Mouse (Mus musculus): ENCODE data around the gene Selenbp2.
"Not testable (repeated sequence)": the region's sequence is repeated elsewhere in the genome, so short reads cannot be mapped to it uniquely, and the experiment has no call there.

Gene Selenbp2

DNA sequence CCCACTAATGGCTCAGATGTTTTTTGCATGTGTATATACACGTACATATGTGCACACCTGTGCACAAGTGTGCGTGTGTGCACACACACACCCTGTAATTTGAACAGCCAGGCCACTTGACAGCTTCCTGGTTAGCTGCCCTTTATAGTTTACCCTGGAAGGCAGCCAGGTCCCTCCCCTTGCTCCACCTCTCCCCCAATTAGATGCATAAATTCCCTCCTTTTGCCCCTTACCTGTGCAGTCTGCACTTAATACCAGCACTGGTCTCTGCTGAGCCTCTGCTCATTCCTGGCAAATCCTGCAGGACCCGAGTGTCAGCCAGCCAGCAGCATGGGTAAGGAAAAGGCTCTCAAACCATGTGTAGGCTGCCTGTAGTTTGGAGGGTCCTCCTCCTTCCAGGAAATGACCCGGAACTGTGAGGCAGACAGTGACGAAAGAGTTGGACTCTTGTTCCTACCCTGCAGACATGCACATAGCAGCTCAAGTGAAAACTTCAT is at the start of gene Selenbp2:
Gene Selenbp2, plus strand, starts transcription at position 228 of the 497 bp plus-strand sequence.
- no peak for DNase-seq (ENCODE audit: low spot score in 2 of 2)

GRCm38 (mm10) chr3:94648755-94649590 is 44.4 kb upstream of the Selenbp2 start:
- no peak for DNase-seq (ENCODE audit: low spot score in 2 of 2)

GRCm38 (mm10) chr3:94650409-94650808 is 42.9 kb upstream of the Selenbp2 start:
- no peak for DNase-seq (ENCODE audit: low spot score in 2 of 2)

GRCm38 (mm10) chr3:94653967-94654366 is 39.4 kb upstream of the Selenbp2 start:
- not testable (repeated sequence) for DNase-seq (ENCODE audit: low spot score in 2 of 2)

DNA sequence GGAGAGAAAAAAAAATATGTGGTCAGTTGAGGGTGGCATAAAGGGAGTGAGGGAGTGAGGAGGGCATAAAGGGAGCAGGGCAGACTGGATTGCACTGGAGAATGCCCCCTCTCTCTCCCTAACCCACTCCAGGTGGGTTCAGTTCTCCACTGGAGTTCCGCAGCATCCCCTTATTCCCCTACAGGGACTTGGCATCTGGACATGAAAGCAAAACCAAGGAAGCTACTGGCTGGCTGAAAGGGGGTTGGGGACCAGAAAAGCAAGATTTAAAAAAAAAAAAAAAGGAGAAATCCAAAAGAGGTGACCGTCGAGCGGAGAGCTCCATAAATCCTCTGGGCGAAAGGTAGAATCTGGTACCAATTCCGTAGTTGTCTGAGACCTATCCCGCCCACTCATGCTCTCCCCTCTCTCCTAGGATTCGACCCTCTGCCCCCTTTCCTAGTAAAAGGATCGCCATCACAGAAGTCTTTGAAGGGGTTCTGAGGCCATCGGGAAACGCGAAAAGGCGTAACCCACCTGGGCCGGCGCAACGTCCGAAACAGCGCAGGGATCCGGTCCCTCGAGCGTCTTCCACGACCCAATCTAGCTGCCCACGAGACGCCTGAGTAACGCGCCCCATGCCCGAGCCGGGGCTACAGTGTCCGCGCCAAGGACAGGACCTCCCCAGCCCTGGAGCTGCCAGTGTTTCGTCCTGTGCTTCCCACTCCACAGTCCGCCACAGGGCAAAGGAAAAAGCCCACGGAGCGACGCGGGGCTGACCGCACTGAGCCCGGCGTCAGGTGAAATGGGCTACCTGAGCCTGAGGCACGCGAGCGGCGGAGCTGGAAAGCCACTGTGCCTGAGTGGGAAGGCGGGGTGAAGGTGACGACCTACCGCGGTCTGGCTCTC is 35.3 kb upstream of the Selenbp2 start:
- DNase-seq (ENCODE audit: low spot score in 2 of 2), result not testable (repeated sequence)

DNA sequence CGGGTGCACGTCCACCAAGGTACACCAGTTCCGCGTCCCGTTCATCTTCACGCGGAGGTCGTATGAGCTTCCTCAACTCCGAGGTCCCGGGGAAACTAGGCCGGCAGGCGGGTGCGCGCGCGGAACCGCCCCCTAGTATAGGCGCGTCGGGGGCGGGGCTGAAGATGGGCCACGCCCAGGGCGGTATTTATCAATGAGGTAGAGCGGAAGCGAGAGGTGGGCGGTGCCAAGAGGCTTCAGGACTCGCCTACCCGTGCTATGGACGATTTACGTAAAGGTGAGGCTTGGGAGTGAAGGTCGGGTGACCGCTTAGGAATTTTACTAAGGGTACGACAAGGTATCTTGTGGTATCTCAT is 34.6 kb upstream of the Selenbp2 start, which contains the start of gene Tuft1:
Gene Tuft1, minus strand, starts transcription at position 133 of the 356 bp plus-strand sequence.
- peak; percentile 36 to 43 for DNase-seq (ENCODE audit: low spot score in 2 of 2)

- DNase-seq (ENCODE audit: low spot score in 2 of 2), result not testable (repeated sequence)
These were observed 34.1 kb upstream of the Selenbp2 start for GRCm38 (mm10) chr3:94659142-94659748.

DNA sequence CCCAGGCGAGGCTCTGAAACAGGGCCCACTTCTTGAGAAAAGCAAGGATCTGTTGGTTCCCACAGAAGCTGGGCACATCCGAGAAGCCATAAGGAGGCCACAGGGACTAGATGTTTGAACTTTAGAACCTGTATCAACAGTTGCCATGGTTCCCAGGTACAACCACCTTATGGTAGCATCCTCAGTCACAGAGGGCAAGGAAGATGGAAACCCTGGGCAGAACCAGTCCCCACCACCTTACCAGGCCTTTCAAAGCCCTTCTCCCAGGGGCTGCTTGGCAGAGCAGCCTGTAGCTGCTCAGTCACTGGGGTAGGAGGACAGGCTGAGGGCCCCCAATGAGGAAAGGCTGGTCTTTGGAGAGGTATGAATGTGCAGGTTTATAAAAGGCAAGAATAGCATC is 32.5 kb upstream of the Selenbp2 start:
- DNase-seq (ENCODE audit: low spot score in 2 of 2), result not testable (repeated sequence)

- not testable (repeated sequence) for DNase-seq (ENCODE audit: low spot score in 2 of 2)
These were observed 28.1 kb upstream of the Selenbp2 start for GRCm38 (mm10) chr3:94665060-94665802.

DNA sequence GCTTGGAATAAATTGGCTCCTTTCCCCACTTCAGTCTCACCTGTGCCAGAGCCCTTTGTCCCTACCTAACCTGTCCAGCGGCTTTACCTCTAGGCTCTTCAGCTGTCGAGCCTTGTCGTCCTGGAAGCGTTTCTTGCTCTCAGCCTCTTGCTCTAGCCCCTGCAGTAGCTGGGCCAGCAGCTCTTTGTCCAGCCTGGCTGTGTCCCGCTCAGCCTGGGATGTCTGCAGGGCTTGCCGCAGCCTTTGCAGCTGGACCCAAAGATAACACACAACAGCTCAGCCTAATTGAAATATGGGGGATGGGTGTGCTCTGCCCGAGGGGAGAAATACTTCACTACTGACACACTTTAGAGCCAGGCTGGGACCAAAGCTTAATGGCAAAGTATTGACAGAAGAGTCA is 27.5 kb upstream of the Selenbp2 start:
- DNase-seq (ENCODE audit: low spot score in 2 of 2), result not testable (repeated sequence)

DNA sequence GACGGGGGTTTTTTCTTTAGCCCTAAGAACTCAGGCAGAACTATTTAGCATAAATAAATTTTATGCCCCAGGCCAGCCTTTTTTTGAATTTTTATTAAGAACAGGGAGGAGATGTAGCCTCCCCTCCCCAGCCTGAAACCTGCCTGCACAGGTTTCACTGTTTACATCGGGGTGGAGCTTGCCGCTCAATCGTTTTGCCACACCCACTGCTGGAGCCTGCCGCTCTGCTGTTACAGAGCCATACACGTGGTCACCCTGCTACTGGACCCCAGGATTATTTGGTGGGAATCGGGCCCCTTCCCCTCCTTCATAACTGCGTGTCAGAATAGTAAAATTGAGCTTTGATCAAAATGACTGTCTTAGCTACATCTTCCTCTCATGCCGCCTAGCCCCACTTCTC is 18.3 kb upstream of the Selenbp2 start:
- DNase-seq (ENCODE audit: low spot score in 2 of 2), result not testable (repeated sequence)

DNA sequence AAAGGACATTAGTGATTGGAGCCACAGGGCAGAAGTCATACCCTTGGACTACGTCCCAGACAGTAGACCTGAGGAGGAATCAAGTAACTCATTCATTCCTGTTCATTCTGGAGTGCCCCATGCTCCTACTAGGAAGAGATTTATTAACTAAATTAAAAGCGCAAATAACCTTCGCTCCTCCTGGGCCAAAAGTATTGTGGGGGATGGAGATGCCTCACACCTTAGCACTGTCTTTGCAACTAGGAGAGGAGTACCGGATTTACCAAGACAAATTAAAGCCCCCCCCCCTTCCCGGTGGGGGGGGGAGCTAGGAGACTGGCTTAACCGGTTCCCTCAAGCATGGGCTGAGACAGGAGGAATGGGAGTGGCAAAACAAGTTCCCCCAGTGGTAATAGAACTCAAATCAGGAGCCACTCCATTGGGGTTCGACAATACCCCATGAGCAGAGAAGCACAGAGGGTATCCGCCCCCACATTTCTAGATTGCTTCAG is 14.0 kb upstream of the Selenbp2 start:
- no peak for DNase-seq (ENCODE audit: low spot score in 2 of 2)

GRCm38 (mm10) chr3:94680032-94680431 is 13.3 kb upstream of the Selenbp2 start:
- not testable (repeated sequence) for DNase-seq (ENCODE audit: low spot score in 2 of 2)

DNA sequence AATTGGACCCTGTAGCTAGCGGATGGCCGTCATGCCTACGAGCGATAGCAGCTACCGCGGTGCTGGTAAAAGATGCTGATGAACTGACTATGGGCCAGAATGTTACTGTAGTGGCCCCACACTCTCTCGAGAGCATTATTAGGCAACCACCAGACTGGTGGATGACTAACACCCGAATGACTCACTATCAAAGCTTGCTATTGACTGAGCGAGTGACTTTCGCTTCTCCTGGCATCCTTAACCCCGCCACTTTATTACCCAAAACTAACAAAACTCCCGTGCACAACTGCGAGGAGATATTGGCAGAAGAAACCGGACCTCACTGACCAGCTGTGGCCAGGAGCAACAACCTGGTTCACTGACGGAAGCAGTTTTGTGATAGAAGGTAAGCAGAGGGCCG is 12.6 kb upstream of the Selenbp2 start:
- no peak for DNase-seq (ENCODE audit: low spot score in 2 of 2)

- DNase-seq (ENCODE audit: low spot score in 2 of 2), result no peak
These were observed 9.7 kb upstream of the Selenbp2 start for GRCm38 (mm10) chr3:94683646-94684045.

DNA sequence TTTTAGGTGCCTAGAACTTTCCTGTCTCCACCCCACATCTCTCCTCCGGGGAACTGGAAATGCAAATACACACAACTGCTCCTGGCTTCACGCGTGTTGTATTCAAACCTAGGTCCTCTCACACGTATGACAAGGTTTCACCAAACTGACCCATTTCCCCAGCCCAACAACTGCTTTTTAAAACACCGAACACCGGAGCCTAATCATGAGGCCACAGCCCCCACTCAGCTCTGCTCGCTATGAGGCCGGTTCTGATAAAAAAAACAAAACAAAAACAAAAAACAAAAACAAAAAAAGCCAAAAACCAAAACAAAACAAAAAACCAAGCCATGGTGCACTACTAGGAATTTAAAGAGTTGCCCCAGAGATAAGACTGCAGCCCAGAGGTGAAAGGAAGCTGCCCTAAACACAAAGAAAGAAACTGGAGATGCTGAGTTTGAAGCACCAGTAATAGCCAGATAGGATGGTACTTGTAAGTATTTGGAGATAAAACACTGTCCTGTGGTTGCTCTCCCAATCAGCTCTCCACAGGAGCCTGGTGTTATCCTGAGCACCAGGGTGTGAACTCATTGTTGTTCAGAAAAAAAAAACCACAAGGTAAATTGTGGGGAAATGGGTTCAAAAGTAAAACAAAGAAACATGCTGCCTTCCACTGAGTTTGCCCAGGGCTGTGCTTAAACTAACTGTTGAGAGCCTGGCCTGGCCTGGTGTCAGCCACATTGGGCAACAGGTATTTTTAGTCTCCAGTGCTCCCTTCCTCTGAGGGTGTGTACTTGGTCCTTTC is 7.2 kb upstream of the Selenbp2 start:
- not testable (repeated sequence) for DNase-seq (ENCODE audit: low spot score in 2 of 2)

DNA sequence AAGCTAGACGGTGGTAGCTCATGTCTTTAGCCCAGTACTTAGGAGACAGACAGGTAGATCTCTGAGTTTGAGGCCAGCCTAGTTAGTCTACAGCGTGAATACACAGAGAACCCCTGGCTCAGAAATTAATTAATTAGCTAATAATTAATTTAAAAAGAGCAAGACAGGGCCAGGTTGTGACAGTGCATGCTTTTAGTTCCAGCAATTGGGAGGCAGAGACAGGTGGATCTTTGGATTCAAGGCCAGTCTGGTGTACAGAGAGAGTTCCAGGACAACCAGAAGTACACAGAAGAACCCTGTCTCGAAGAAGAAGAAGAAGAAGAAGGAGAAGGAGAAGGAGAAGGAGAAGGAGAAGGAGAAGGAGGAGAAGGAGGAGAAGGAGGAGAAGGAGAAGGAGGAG is 4.7 kb upstream of the Selenbp2 start:
- DNase-seq (ENCODE audit: low spot score in 2 of 2), result not testable (repeated sequence)

DNA sequence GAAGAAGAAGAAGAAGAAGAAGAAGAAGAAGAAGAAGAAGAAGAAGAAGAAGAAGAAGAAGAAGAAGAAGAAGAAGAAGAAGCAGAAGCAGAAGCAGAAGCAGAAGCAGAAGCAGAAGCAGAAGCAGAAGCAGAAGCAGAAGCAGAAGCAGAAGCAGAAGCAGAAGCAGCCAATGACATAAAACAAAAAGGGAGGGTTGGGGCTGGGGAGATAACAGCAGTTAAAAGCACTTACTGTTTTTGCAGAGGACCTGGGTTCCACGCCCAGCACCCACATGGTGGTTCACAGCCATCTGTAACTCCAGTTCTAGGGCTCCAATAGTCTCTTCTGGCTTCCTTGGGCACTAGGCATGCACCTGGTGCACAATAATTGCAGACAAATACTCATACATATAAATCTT is 4.2 kb upstream of the Selenbp2 start:
- DNase-seq (ENCODE audit: low spot score in 2 of 2), result not testable (repeated sequence)

DNA sequence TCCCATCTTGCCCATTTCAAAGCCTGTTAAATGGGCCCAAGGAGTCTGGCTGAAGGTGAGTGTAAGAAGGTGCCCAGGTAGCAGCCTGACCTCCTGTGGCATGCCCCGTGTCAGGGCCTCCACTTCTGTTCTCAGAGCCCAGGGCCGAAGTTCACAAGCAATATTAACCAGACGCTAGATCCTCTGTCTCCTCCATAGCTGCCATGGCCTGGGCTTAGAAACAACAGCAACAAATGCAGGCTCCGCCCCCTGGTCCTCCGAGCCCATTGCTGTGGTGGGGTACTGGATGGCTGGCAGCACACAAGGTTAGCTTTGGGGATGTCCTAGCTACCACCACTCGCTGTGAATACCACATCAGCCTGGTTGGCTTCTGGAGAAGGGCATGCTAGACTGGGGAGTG is 3.2 kb upstream of the Selenbp2 start:
- DNase-seq (ENCODE audit: low spot score in 2 of 2), result not testable (repeated sequence)

GRCm38 (mm10) chr3:94690616-94691247 is 2.6 kb upstream of the Selenbp2 start:
- DNase-seq (ENCODE audit: low spot score in 2 of 2), result no peak

Data from cerebellum, postnatal 4 days (tissue).